Mouse (Mus musculus): ENCODE data around the gene Zfp747. TPM values are rescaled to one million over a fixed set of nuclear protein-coding genes. Genes with fewer than 3 reads are reported as not detected.
"Not testable (repeated sequence)": the region's sequence is repeated elsewhere in the genome, so short reads cannot be mapped to it uniquely, and the experiment has no call there.

The Zfp747 gene
- polyA plus RNA-seq, 2 experiments, result 7.0 to 8.0 TPM

- Histone ChIP-seq H3K27me3 (ENCODE audit: control insufficient read depth, insufficient read depth, low read length) (no peaks in the 10 kb centered on the region), H3K4me3 (replicated peaks; ENCODE audit: low read length) (peak overlapping the region; percentile 65), H3K4me1 (ENCODE audit: control insufficient read depth, insufficient read depth, low read length) (peaks cover 4% of the 10 kb centered on the region), H3K4me2 (replicated peaks; ENCODE audit: low read depth, low read length, severe bottlenecking) (peak overlapping the region; percentile 72), H3K9ac (ENCODE audit: low read depth, low read length, severe bottlenecking) (peak overlapping the region; percentile 72), H3K27ac (replicated peaks; ENCODE audit: low read depth, low read length) (peak overlapping the region; percentile 86), H3K9me3 (ENCODE audit: control insufficient read depth, low read length) (no peaks in the 10 kb centered on the region), H3K36me3 (ENCODE audit: control insufficient read depth, insufficient read depth, low read length) (peaks cover 7% of the 10 kb centered on the region)
- no peak for DNase-seq (ENCODE audit: low spot score)
- ATAC-seq (ENCODE audit: low FRiP score, low read depth), result peak; percentile 14; the same call in 1 of the 2 replicates
- WGBS, result 19% methylated on average over 7 of the region's 7 CpGs
- no peak for TF ChIP-seq POLR2A (IDR thresholded peaks at IDR 0.05; ENCODE audit: borderline replicate concordance, extremely low read depth, insufficient read depth, insufficient read length)
These were observed 18.1 kb upstream of the Zfp747 start for GRCm38 (mm10) chr7:127393944-127394333.

GRCm38 (mm10) chr7:127393157-127393943, 17.5 kb upstream of the Zfp747 start, which contains the start of gene E430018J23Rik:
E430018J23Rik (minus strand) TSS chr7:127393629.
- peak within 1 kb of the TSS; percentile 86 for H3K27ac ChIP-seq (replicated peaks; ENCODE audit: low read depth, low read length)
- H3K4me3 ChIP-seq (replicated peaks; ENCODE audit: low read length), result peak within 1 kb of the TSS; percentile 65
- ATAC-seq (ENCODE audit: low FRiP score, low read depth), result peak; percentile 94
- peak; percentile 86; the same call in 1 of the 2 replicates for TF ChIP-seq POLR2A (IDR thresholded peaks at IDR 0.05; ENCODE audit: borderline replicate concordance, extremely low read depth, insufficient read depth, insufficient read length)
- peak; percentile 100 for DNase-seq (ENCODE audit: low spot score)
- WGBS, result under 1% methylated on average over 41 of the region's 45 CpGs
- H3K27me3 ChIP-seq (ENCODE audit: control insufficient read depth, insufficient read depth, low read length), result no peaks in the 10 kb centered on the region
- H3K4me2 ChIP-seq (replicated peaks; ENCODE audit: low read depth, low read length, severe bottlenecking), result peak within 1 kb of the TSS; percentile 72
- no peaks in the 10 kb centered on the region for H3K9me3 ChIP-seq (ENCODE audit: control insufficient read depth, low read length)
- H3K36me3 ChIP-seq (ENCODE audit: control insufficient read depth, insufficient read depth, low read length), result peaks cover 7% of the 10 kb centered on the region
- peaks cover 4% of the 10 kb centered on the region for H3K4me1 ChIP-seq (ENCODE audit: control insufficient read depth, insufficient read depth, low read length)
- H3K9ac ChIP-seq (ENCODE audit: low read depth, low read length, severe bottlenecking), result peak within 1 kb of the TSS; percentile 72

- peaks cover 7% of the 10 kb centered on the region for H3K36me3 ChIP-seq (ENCODE audit: control insufficient read depth, insufficient read depth, low read length)
- WGBS, result 83% methylated on average over 8 of the region's 8 CpGs
- H3K9me3 ChIP-seq (ENCODE audit: control insufficient read depth, low read length), result no peaks in the 10 kb centered on the region
- TF ChIP-seq POLR2A (IDR thresholded peaks at IDR 0.05; ENCODE audit: borderline replicate concordance, extremely low read depth, insufficient read depth, insufficient read length), result no peak
- DNase-seq (ENCODE audit: low spot score) (no peak), ATAC-seq (ENCODE audit: low FRiP score, low read depth) (no peak)
- peak overlapping the region; percentile 65 for H3K4me3 ChIP-seq (replicated peaks; ENCODE audit: low read length)
- H3K4me2 ChIP-seq (replicated peaks; ENCODE audit: low read depth, low read length, severe bottlenecking), result peak overlapping the region; percentile 72
- H3K4me1 ChIP-seq (ENCODE audit: control insufficient read depth, insufficient read depth, low read length), result peaks cover 4% of the 10 kb centered on the region
- H3K27ac ChIP-seq (replicated peaks; ENCODE audit: low read depth, low read length), result no peak overlapping the region
- no peaks in the 10 kb centered on the region for H3K27me3 ChIP-seq (ENCODE audit: control insufficient read depth, insufficient read depth, low read length)
- peak overlapping the region; percentile 72; the same call in 1 of the 2 replicates for H3K9ac ChIP-seq (ENCODE audit: low read depth, low read length, severe bottlenecking)
These were observed 16.5 kb upstream of the Zfp747 start for GRCm38 (mm10) chr7:127392251-127392824.

GRCm38 (mm10) chr7:127391538-127391937, 15.7 kb upstream of the Zfp747 start:
- peaks cover 7% of the 10 kb centered on the region for H3K36me3 ChIP-seq (ENCODE audit: control insufficient read depth, insufficient read depth, low read length)
- no peak for ATAC-seq (ENCODE audit: low FRiP score, low read depth)

GRCm38 (mm10) chr7:127390306-127390705, 14.5 kb upstream of the Zfp747 start:
- Histone ChIP-seq H3K4me3 (replicated peaks; ENCODE audit: low read length) (no peak overlapping the region), H3K9me3 (ENCODE audit: control insufficient read depth, low read length) (no peaks in the 10 kb centered on the region), H3K36me3 (ENCODE audit: control insufficient read depth, insufficient read depth, low read length) (peaks cover 10% of the 10 kb centered on the region), H3K9ac (ENCODE audit: low read depth, low read length, severe bottlenecking) (no peak overlapping the region), H3K4me1 (ENCODE audit: control insufficient read depth, insufficient read depth, low read length) (peaks cover 4% of the 10 kb centered on the region), H3K4me2 (replicated peaks; ENCODE audit: low read depth, low read length, severe bottlenecking) (no peak overlapping the region), H3K27me3 (ENCODE audit: control insufficient read depth, insufficient read depth, low read length) (no peaks in the 10 kb centered on the region), H3K27ac (replicated peaks; ENCODE audit: low read depth, low read length) (no peak overlapping the region)
- no peak for ATAC-seq (ENCODE audit: low FRiP score, low read depth)
- DNase-seq (ENCODE audit: low spot score), result no peak
- no peak for TF ChIP-seq POLR2A (IDR thresholded peaks at IDR 0.05; ENCODE audit: borderline replicate concordance, extremely low read depth, insufficient read depth, insufficient read length)
- 83% methylated on average over 7 of the region's 7 CpGs for WGBS

More at GRCm38 (mm10) chr7:127391538-127391937, 15.7 kb upstream of the Zfp747 start:
- no peak overlapping the region for H3K9ac ChIP-seq (ENCODE audit: low read depth, low read length, severe bottlenecking)
- H3K27me3 ChIP-seq (ENCODE audit: control insufficient read depth, insufficient read depth, low read length), result no peaks in the 10 kb centered on the region
- 97% methylated on average over 16 of the region's 16 CpGs for WGBS
- no peak overlapping the region for H3K4me2 ChIP-seq (replicated peaks; ENCODE audit: low read depth, low read length, severe bottlenecking)
- peaks cover 4% of the 10 kb centered on the region for H3K4me1 ChIP-seq (ENCODE audit: control insufficient read depth, insufficient read depth, low read length)
- H3K9me3 ChIP-seq (ENCODE audit: control insufficient read depth, low read length), result no peaks in the 10 kb centered on the region
- no peak overlapping the region for H3K4me3 ChIP-seq (replicated peaks; ENCODE audit: low read length)
- DNase-seq (ENCODE audit: low spot score), result no peak
- TF ChIP-seq POLR2A (IDR thresholded peaks at IDR 0.05; ENCODE audit: borderline replicate concordance, extremely low read depth, insufficient read depth, insufficient read length), result no peak
- H3K27ac ChIP-seq (replicated peaks; ENCODE audit: low read depth, low read length), result no peak overlapping the region

GRCm38 (mm10) chr7:127388201-127388600, 12.4 kb upstream of the Zfp747 start:
- not testable (repeated sequence) for H3K9me3 ChIP-seq (ENCODE audit: control insufficient read depth, low read length)

More at GRCm38 (mm10) chr7:127388201-127388600, 12.4 kb upstream of the Zfp747 start:
- not testable (repeated sequence) for H3K4me1 ChIP-seq (ENCODE audit: control insufficient read depth, insufficient read depth, low read length); H3K27ac ChIP-seq (replicated peaks; ENCODE audit: low read depth, low read length); H3K27me3 ChIP-seq (ENCODE audit: control insufficient read depth, insufficient read depth, low read length); H3K4me3 ChIP-seq (replicated peaks; ENCODE audit: low read length); DNase-seq (ENCODE audit: low spot score); H3K4me2 ChIP-seq (replicated peaks; ENCODE audit: low read depth, low read length, severe bottlenecking); H3K9ac ChIP-seq (ENCODE audit: low read depth, low read length, severe bottlenecking); ATAC-seq (ENCODE audit: low FRiP score, low read depth)
- peaks cover 10% of the 10 kb centered on the region for H3K36me3 ChIP-seq (ENCODE audit: control insufficient read depth, insufficient read depth, low read length)
